Mouse (Mus musculus) urinary bladder, postnatal 4 days (tissue): ENCODE results near the gene Snrpd3.

Source experiments
- DNase-seq, 2 experiments: peaks; one replicate each; pipeline ENCODE4 v3.0.0; 2021 to 2022; ENCODE audit warnings: low spot score in 2 of 2

Gene Snrpd3

GRCm38 (mm10) chr10:75568029-75568428 is 50.7 kb downstream of the Snrpd3 start:
- DNase-seq = no peak

DNA sequence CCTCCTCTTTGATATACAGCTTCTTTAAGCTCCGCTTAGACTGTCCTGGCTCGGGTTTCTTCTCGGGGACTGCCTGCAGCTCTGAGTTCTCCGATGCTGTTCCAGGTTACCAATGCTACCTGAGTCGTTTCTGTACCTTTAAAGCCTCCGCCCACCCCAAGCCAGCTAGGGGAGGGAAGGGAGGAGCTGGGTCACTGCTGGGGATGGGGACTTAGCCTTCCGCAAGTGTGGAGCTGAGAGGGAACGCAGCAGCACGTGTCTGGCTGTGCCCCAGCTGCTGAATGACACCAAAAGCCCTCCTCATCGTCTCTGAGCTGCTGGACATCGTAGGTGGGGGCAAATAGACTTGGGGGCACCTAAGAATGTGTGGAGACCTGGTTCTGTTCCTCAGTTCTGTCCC is 51.1 kb downstream of the Snrpd3 start:
- no peak for DNase-seq

GRCm38 (mm10) chr10:75568851-75569250 is 51.5 kb downstream of the Snrpd3 start:
- DNase-seq = no peak

DNA sequence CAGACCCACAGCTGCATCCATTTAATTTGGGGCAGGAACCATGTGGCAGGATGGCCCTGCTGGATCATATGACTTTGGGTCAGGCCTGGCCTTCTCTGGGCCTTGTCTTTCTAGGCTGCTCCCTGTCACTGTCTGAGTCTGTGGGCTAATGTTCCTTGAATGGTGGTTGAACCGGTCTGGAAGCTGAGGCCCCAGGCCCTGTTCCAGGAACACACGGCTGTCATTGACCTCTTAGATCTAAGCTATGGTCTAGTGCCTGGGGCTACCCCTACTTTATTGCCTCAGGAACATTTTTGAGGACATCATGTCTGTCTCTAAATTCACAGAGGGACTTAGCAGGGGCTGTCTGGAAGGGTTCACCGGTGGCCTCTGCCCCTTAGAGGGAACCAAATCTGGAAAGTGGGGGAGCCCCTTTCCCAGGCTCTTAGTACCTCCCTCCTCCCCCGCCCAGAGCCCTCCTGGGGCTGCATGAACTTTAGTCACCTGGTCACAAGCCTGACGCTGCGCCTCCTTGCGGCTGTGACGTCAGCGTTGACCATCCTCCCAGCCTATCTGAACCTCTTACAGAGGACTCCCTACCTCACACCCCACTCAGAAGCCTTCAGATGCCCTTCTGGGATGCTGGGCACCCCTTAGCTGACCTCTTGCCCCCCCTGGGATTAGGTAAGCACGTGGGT is 53.8 kb downstream of the Snrpd3 start:
- no peak for DNase-seq

GRCm38 (mm10) chr10:75571937-75572336 is 54.6 kb downstream of the Snrpd3 start:
- no peak for DNase-seq

DNA sequence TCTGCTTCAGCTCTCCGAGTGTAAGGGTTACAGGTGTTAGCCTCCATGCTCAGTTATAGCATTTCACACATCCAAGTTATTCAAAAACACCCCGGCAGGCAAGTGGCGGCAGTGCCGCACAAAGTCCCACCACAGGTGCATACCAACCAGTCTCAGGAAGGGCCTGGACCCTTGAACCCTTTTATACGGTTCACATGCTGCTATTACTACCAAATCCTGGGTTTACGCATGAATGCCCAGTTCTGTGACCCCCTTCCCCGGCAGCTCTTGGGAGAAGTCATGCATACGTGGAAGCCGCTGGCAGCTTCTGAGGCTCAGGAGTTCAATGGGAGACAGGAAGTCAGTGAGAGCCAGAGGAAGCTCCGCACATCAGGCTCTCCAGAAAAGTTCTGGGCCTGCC is 55.8 kb downstream of the Snrpd3 start:
- DNase-seq = no peak

GRCm38 (mm10) chr10:75573965-75574364 is 56.6 kb downstream of the Snrpd3 start:
- no peak for DNase-seq

DNA sequence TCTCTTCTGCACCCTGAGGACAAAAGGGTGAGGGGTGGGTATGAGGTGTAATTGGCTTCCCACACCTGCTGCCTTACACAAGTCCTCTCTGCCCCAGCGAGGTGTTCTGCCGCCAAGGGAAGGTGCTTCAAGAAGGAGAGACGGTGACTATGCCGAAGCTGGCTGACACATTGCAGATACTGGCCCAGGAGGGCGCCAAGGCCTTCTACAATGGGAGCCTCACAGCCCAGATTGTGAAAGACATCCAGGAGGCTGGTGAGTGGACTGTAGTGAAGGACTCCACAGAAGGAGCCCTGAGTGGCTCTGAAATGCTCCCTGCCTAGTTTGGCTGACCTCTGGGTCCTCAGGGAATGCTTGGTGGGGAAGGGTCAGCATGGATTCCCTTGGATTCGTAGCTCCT is 61.8 kb downstream of the Snrpd3 start:
- no peak for DNase-seq

DNA sequence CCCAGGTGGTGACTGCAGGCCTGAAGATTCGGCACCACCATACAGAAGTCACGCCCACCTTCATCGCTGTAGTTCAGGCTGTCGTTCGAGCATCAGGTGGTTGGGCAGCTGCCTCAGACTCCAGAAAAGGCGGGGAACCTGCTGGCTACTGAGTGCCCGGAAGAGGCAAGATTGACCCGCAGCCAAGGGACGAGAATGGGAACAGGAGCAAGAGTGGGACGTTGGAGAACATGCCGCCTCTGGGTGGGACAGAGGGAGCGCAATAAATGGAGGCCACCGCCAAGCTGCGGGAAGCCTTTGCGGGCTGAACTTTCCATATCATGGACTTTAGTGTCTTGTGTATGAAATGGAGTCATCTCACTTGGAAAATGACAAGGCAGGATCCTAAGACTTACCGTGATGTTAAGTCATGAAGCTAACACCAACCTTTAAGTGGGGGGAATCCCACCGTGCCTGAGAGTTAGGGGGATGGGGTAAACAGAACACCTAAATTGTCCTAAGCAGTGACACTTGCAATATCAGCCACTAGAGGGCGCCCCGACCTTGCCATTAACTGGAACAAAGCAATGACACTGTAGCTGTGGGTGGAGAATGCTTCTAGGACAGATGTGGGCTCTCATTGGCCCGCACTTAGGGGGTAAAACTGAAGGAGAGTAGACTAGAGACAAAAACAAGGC is 68.7 kb downstream of the Snrpd3 start:
- peak; percentile 76 to 90 for DNase-seq

DNA sequence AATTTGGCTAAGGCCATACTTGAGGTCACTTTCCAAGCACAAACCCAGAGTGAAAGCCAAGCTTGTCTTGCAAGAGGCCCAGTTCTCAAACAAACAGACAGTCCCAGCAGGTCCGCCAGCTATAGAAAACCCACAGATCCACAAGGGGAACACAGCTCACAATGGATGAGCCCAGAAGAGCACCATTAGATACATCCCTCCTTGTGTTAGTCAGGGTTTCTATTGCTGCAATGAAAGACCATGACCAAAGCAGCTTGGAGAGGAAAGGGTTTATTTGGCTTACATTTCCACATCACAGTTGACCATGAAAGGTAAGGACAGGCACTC is 69.2 kb downstream of the Snrpd3 start:
- no peak for DNase-seq
